Mouse (Mus musculus): Measurements from ENCODE around the gene Cfap61.

GRCm38 (mm10) chr2:145934339-145935231 lies at the start of gene Cfap61, which contains the start of gene Crnkl1:
- TF ChIP-seq CTCF (conservative IDR thresholded peaks at IDR 0.05; ENCODE audit: low read length) (no peak), POU5F1 (IDR thresholded peaks at IDR 0.05; ENCODE audit: borderline replicate concordance, low read length) (no peak)

All from E14TG2a.4 (cell line).